Mouse (Mus musculus): ENCODE measurements at regions not wholly inside any gene's neighbourhood (a gene's known extent, or its start where the extent isn't known, plus 50 kb on each side); places are given as distances from the start of the nearest gene placed in this dataset.

DNA sequence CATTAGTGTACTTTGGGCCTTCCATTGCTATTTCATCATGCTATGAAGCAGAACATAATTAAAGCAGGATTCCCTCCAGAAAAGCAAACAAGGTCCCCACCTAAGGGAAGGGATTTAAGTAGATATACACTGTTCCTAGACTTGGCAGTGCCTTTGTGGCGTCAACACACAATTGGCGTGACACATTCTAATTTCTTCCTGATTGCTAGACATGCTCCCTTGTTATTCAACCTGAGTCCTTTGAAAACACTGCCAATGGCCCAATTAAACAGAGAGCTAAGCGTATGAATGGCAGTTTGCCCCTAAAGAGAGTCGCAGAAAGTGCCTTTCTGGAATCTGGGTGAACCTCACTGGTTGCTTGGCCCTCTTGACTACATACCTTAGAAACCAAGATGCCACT lies 60.3 kb upstream of the Kdm8 start:
- DNase-seq (ENCODE audit: extremely low spot score, low spot score): no peak
- Histone ChIP-seq H3K4me3 (no peak overlapping the region), H3K4me1 (no peaks in the 10 kb centered on the region), H3K9me3 (no peaks in the 10 kb centered on the region), H3K27ac (no peak overlapping the region), H3K27me3 (ENCODE audit: poor library complexity, severe bottlenecking) (no peaks in the 10 kb centered on the region), H3K36me3 (replicated peaks) (no peaks in the 10 kb centered on the region)
- WGBS: 86% methylated on average over 4 of the region's 4 CpGs

DNA sequence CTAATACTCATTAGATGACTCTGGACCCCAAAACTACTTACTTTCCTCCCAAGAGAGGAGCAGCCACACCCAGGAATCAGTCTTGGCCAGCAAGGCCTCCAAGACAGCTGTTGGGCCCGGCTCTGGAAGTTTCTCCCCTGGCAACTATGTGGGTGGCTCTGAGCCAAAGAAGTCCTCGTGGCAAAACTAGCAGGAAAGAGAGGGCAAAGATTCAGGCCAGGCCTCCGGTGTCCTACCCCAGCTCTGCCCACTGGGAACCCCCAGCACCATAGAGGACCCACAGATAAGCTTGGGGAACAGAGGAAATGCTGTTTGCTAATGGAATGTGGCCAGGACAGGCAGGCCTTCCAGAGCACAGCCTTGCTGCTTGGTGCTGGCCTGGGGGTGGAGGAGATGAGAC lies 51.9 kb upstream of the Kdm8 start:
- H3K4me1 ChIP-seq: peaks cover 23% of the 10 kb centered on the region
- DNase-seq (ENCODE audit: extremely low spot score, low spot score): peak; percentile 18
- peak overlapping the region; percentile 58 for H3K4me3 ChIP-seq
- H3K9me3 ChIP-seq: no peaks in the 10 kb centered on the region
- H3K36me3 ChIP-seq (replicated peaks): no peaks in the 10 kb centered on the region
- H3K27me3 ChIP-seq (ENCODE audit: poor library complexity, severe bottlenecking): peaks cover 25% of the 10 kb centered on the region
- peak overlapping the region; percentile 88; the same call in 1 of the 2 replicates for H3K27ac ChIP-seq
- 70% methylated on average over 3 of the region's 3 CpGs for WGBS

DNA sequence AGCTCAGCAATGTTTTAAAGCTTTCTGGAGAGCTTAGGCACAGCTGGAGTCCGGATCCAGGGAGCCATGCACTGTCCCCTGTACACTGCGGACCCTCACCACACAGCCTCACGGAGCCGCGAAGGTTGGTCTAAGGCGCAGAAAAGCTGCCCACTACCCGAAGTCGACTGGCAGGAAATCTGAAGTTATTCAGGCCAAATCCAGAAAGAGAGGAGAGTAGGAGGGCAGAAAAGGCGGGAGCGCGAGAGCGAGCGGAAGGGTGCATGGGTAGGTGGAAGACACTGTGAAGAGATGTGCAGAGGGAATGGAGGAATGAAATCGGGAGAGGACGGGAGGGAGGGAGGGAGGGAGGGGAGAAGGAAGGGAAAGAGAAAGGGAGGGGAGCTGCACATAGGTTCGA lies 51.2 kb upstream of the Kdm8 start:
- Histone ChIP-seq H3K27ac (peak overlapping the region; percentile 88), H3K4me1 (peaks cover 23% of the 10 kb centered on the region), H3K27me3 (ENCODE audit: poor library complexity, severe bottlenecking) (peaks cover 25% of the 10 kb centered on the region), H3K4me3 (peak overlapping the region; percentile 58), H3K36me3 (replicated peaks) (no peaks in the 10 kb centered on the region), H3K9me3 (no peaks in the 10 kb centered on the region)
- WGBS: 1% methylated on average over 16 of the region's 16 CpGs
- no peak for DNase-seq (ENCODE audit: extremely low spot score, low spot score)

DNA sequence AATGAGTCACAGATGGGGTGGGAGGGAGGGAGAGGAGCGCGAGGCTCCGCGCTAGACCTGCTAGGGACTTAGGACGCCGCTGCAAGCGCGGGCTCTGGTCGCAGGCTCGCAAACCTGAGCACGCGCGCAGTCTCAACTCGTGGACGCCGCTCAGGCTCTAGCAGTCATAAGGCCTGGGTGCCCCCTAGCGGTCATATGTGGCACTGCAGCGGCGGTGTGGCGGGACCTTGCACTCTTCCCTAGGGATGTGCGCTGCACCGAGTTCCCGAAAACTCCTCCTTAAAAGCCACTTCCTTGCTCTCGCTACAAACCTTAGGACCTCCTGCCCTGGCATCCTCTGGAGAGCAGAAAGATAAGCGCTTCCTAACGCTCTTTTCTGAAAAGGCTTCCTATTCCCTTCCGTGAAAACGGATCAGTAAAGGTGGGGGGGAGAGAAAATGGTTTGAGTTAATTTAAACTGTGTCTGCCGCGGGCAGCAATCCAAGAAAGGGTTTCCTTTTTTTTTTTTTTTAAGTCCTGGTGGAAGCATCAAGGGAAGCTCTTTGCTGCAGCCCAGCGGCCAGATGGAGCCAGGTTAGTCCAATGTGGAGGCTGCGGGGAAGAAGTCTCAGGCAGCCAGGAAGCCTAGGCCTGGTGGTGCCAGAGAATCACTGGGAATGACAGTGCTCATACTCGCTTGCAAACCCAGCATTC lies 50.7 kb upstream of the Kdm8 start:
- H3K4me1 ChIP-seq: peaks cover 23% of the 10 kb centered on the region
- peaks cover 25% of the 10 kb centered on the region for H3K27me3 ChIP-seq (ENCODE audit: poor library complexity, severe bottlenecking)
- H3K36me3 ChIP-seq (replicated peaks): no peaks in the 10 kb centered on the region
- H3K27ac ChIP-seq: peak overlapping the region; percentile 88
- no peaks in the 10 kb centered on the region for H3K9me3 ChIP-seq
- under 1% methylated on average over 33 of the region's 33 CpGs for WGBS
- H3K4me3 ChIP-seq: peak overlapping the region; percentile 58
- peak; percentile 97 for DNase-seq (ENCODE audit: extremely low spot score, low spot score)
